Mouse (Mus musculus): ENCODE data around the gene Mybpc1.
"Not testable (repeated sequence)": the region's sequence is repeated elsewhere in the genome, so short reads cannot be mapped to it uniquely, and the experiment has no call there.

The Mybpc1 gene

GRCm38 (mm10) chr10:88494959-88495587, 109.9 kb downstream of the Mybpc1 start:
- DNase-seq (ENCODE audit: low spot score in 2 of 2) = no peak

- no peak for DNase-seq (ENCODE audit: low spot score in 2 of 2)
Observed at GRCm38 (mm10) chr10:88492658-88493057, 112.3 kb downstream of the Mybpc1 start.

GRCm38 (mm10) chr10:88491632-88492031, 113.3 kb downstream of the Mybpc1 start:
- DNase-seq (ENCODE audit: low spot score in 2 of 2) = no peak

- no peak for DNase-seq (ENCODE audit: low spot score in 2 of 2)
Observed at GRCm38 (mm10) chr10:88488629-88489028, 116.3 kb downstream of the Mybpc1 start.

GRCm38 (mm10) chr10:88482866-88483265, 122.1 kb downstream of the Mybpc1 start:
- DNase-seq (ENCODE audit: low spot score in 2 of 2) = not testable (repeated sequence)
